Mouse (Mus musculus): ENCODE data around the gene Arg2.

DNA sequence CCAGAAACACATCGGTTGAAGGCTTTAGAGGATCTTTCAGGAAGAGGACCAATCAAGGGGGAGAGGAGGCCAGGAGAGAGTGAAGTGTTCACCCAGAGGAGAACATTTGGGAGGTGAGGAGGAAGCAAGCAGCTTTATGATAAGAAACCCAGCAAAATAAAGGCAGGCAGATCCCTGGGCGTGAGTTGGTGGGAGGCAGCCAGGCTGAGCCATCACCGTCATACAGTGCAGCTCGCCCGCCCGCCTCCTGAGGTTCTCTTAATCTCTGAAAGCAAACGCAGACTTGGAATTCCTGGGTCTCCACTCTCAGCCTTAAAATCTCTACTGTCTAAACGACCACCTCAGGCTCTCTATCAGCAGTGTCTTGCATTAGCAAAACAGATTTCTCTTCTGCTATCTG, 4.1 kb downstream of the Arg2 start:
- TF ChIP-seq CTCF (IDR thresholded peaks at IDR 0.05; ENCODE audit: low read depth) (no peak), EP300 (IDR thresholded peaks at IDR 0.05; ENCODE audit: low read depth) (no peak)

Measured in heart, postnatal 0 days (tissue).